Mouse (Mus musculus) heart, embryonic 14.5 days (tissue): ENCODE data around the gene Carm1. TPM values are rescaled to one million over a fixed set of nuclear protein-coding genes. Genes with fewer than 3 reads are reported as not detected.
A peak's percentile ranks its signal among the peaks of the same experiment; 100 is the strongest.

ENCODE experiments used
- ATAC-seq: fragments of 200-750 bp; cut with Nextera tagmentation; 2 replicates; pipeline ENCODE4 v1.8.0; 2017; ENCODE audit warnings: low read depth, moderate TSS enrichment; ENCODE audit not compliant: insufficient number of reproducible peaks, insufficient read depth, low FRiP score
- H3K27ac ChIP-seq, 2 experiments: fragments of 200-500 bp in 1 of 2; fragments of 300-500 bp in 1 of 2; sonication (generic) in 1 of 2; replicated peaks in 1 of 2; 2 replicates each; pipeline ENCODE4 v1.5.1; 2012 to 2014; ENCODE audit warnings: low read depth in 2 of 2, low read length in 2 of 2, control low read depth in 1 of 2, mild to moderate bottlenecking in 1 of 2, mixed read lengths in 1 of 2; ENCODE audit not compliant: control insufficient read depth in 1 of 2, insufficient read depth in 1 of 2
- H3K27me3 ChIP-seq: fragments of 300-500 bp; sonication (generic); 2 replicates; pipeline ENCODE4 v1.6.1; 2014; ENCODE audit warnings: mild to moderate bottlenecking, low read length, control low read depth; ENCODE audit not compliant: control insufficient read depth, insufficient read depth
- H3K36me3 ChIP-seq: fragments of 300-500 bp; sonication (generic); 2 replicates; pipeline ENCODE4 v1.6.1; 2014; ENCODE audit warnings: mild to moderate bottlenecking, control low read depth, low read length, mixed read lengths; ENCODE audit not compliant: control insufficient read depth, insufficient read depth
- H3K4me1 ChIP-seq, 2 experiments: fragments of 200-500 bp in 1 of 2; fragments of 300-500 bp in 1 of 2; sonication (generic) in 1 of 2; 2 replicates each; pipeline ENCODE4 v1.6.1; 2012 to 2014; ENCODE audit warnings: low read length in 2 of 2, control low read depth in 1 of 2, mixed read lengths in 1 of 2; ENCODE audit not compliant: control insufficient read depth in 2 of 2, insufficient read depth in 2 of 2
- H3K4me2 ChIP-seq: fragments of 300-500 bp; sonication (generic); 2 replicates; pipeline ENCODE4 v1.6.1; 2014; ENCODE audit warnings: mild to moderate bottlenecking, low read length
- H3K4me3 ChIP-seq, 2 experiments: fragments of 200-500 bp in 1 of 2; fragments of 300-500 bp in 1 of 2; sonication (generic) in 1 of 2; 2 replicates each; pipeline ENCODE4 v1.5.1; 2012 to 2014; ENCODE audit warnings: low read length in 2 of 2, mild to moderate bottlenecking in 2 of 2, control low read depth in 1 of 2, low read depth in 1 of 2, moderate library complexity in 1 of 2; ENCODE audit not compliant: control insufficient read depth in 1 of 2, insufficient read depth in 1 of 2
- H3K9ac ChIP-seq: fragments of 300-500 bp; sonication (generic); 2 replicates; pipeline ENCODE4 v1.6.1; 2014; ENCODE audit warnings: mild to moderate bottlenecking, low read length
- H3K9me3 ChIP-seq: fragments of 300-500 bp; sonication (generic); 2 replicates; pipeline ENCODE4 v1.6.1; 2016; ENCODE audit warnings: low read length, control low read depth; ENCODE audit not compliant: control insufficient read depth
- WGBS: fragments of 180-500 bp; shearing (Covaris S2); extraction: QIAGEN DNeasy Blood & Tissue Kit; methylation state at CpG from one replicate; pipeline ENCODE4 v1.1.7; 2014; 5-methylcytosine and 5-hydroxymethylcytosine counted together
- polyA plus RNA-seq: library from polyadenylated mRNA; unstranded; fragments of >200 nt; fragmentation: Nextera tagmentation; extraction: Ambion mirVana; gene quantifications from 2 replicates; pipeline ENCODE4 v1.2.1, GENCODE M21; 2014

Gene Carm1
- polyA plus RNA-seq, 1 experiment from 2014 or later, result 38.1 TPM

DNA sequence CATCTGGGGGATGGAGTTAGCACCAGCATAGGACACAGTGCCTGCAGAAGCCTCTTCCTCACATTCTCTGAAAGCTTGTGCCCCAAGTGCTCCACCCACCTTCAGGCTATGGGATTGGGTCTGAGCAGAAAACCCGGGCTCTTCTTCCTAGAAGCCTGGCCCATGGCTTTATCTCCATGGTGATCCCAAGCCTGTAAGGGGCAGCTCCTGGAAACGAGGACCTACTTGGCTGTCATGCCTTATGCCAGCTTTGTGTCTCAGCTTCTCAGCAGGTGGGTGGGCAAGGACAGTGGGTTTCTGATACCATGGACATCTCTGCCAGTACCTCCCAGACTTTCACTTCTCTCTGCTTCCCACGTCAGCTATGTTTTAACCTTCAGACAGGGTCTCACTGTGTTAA is 31.5 kb downstream of the Carm1 start:
- H3K9ac ChIP-seq, result no peak overlapping the region

GRCm38 (mm10) chr9:21585401-21585800 is 38.7 kb downstream of the Carm1 start:
- H3K4me3 ChIP-seq, result no peak overlapping the region
- no peaks in the 10 kb centered on the region for H3K27me3 ChIP-seq
- no peak overlapping the region for H3K27ac ChIP-seq
- WGBS, result 92% methylated on average over 1 of the region's 1 CpGs
- no peaks in the 10 kb centered on the region for H3K9me3 ChIP-seq
- H3K9ac ChIP-seq, result no peak overlapping the region
- H3K36me3 ChIP-seq, result peaks cover 100% of the 10 kb centered on the region
- no peak overlapping the region for H3K4me2 ChIP-seq
- no peak for ATAC-seq
- H3K4me1 ChIP-seq, result no peaks in the 10 kb centered on the region

More for the DNA sequence above, 31.5 kb downstream of the Carm1 start:
- no peak overlapping the region for H3K4me2 ChIP-seq
- H3K4me1 ChIP-seq, result no peaks in the 10 kb centered on the region
- no peak overlapping the region for H3K4me3 ChIP-seq
- no peaks in the 10 kb centered on the region for H3K27me3 ChIP-seq
- ATAC-seq, result no peak
- 81% methylated on average over 3 of the region's 3 CpGs for WGBS
- H3K9me3 ChIP-seq, result no peaks in the 10 kb centered on the region
- no peak overlapping the region for H3K27ac ChIP-seq
- peaks cover 97% of the 10 kb centered on the region for H3K36me3 ChIP-seq

- H3K9ac ChIP-seq, result no peak overlapping the region
- H3K4me2 ChIP-seq, result no peak overlapping the region
- no peaks in the 10 kb centered on the region for H3K9me3 ChIP-seq
- H3K4me3 ChIP-seq, result no peak overlapping the region
- H3K4me1 ChIP-seq, result peaks cover 3 to 5% of the 10 kb centered on the region in 2 experiments; a peak in 3 of 4 replicates
- H3K36me3 ChIP-seq, result peaks cover 77% of the 10 kb centered on the region
- no peaks in the 10 kb centered on the region for H3K27me3 ChIP-seq
- 88% methylated on average over 23 of the region's 23 CpGs for WGBS
- ATAC-seq, result no peak; the same call in 1 of the 2 replicates
- no peak overlapping the region for H3K27ac ChIP-seq
Observed at GRCm38 (mm10) chr9:21587678-21588349, 41.1 kb downstream of the Carm1 start.

GRCm38 (mm10) chr9:21588350-21588749 is 41.7 kb downstream of the Carm1 start:
- no peak overlapping the region for H3K27ac ChIP-seq
- no peak for ATAC-seq
- no peak overlapping the region for H3K4me3 ChIP-seq
- peaks cover 3 to 6% of the 10 kb centered on the region in 2 experiments for H3K4me1 ChIP-seq
- no peaks in the 10 kb centered on the region for H3K27me3 ChIP-seq
- H3K9ac ChIP-seq, result no peak overlapping the region
- WGBS, result 88% methylated on average over 8 of the region's 8 CpGs
- H3K4me2 ChIP-seq, result no peak overlapping the region
- H3K9me3 ChIP-seq, result no peaks in the 10 kb centered on the region
- H3K36me3 ChIP-seq, result peaks cover 71% of the 10 kb centered on the region

GRCm38 (mm10) chr9:21589538-21589937 is 42.8 kb downstream of the Carm1 start:
- H3K27me3 ChIP-seq, result no peaks in the 10 kb centered on the region
- 94% methylated on average over 5 of the region's 5 CpGs for whole genome bisulfite sequencing
- H3K9ac ChIP-seq, result no peak overlapping the region
- no peak overlapping the region for H3K4me3 ChIP-seq
- no peaks in the 10 kb centered on the region for H3K9me3 ChIP-seq
- H3K4me1 ChIP-seq, result peaks cover 5 to 18% of the 10 kb centered on the region in 2 experiments
- no peak overlapping the region for H3K4me2 ChIP-seq
- peaks cover 62% of the 10 kb centered on the region for H3K36me3 ChIP-seq
- H3K27ac ChIP-seq, result no peak overlapping the region
- ATAC-seq, result no peak

DNA sequence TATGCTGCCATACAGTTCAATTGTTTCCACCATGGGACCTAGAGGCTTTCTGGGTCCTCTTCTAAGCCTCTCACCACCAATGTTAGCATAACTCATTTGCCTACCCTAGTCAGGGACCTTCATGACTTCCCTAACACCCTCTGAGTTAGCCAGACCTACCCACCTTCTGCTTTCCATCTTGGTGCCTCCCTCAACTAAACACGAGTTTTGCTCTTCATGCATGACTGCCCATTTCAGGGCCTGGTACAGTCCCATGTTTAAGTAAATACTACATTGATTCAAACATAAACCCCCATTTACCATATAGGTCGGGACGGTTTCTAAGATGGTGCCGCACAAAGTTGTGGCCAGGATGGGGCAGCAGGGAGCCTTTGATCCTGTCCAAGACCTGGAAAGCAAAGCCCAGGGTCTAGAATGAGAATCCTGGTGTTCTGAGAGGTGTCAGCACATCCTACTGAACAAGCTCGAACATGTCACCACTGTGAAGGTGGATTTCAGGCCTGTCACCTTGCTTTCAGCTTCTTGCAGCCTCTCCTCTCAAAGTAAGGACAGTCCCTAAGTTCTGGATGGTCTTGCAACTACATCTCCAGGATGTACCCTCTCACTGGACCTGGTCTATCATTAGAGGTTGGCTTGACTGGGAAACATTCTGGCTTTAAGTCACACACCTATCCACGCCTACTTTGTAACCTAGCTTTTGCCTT is 44.6 kb downstream of the Carm1 start:
- peaks cover 5 to 20% of the 10 kb centered on the region in 2 experiments for H3K4me1 ChIP-seq
- WGBS, result 82% methylated on average over 6 of the region's 6 CpGs
- no peak overlapping the region for H3K4me2 ChIP-seq
- no peak overlapping the region for H3K4me3 ChIP-seq
- ATAC-seq, result no peak
- no peak overlapping the region for H3K9ac ChIP-seq
- H3K9me3 ChIP-seq, result no peaks in the 10 kb centered on the region
- peaks cover 62% of the 10 kb centered on the region for H3K36me3 ChIP-seq
- no peaks in the 10 kb centered on the region for H3K27me3 ChIP-seq
- no peak overlapping the region for H3K27ac ChIP-seq

DNA sequence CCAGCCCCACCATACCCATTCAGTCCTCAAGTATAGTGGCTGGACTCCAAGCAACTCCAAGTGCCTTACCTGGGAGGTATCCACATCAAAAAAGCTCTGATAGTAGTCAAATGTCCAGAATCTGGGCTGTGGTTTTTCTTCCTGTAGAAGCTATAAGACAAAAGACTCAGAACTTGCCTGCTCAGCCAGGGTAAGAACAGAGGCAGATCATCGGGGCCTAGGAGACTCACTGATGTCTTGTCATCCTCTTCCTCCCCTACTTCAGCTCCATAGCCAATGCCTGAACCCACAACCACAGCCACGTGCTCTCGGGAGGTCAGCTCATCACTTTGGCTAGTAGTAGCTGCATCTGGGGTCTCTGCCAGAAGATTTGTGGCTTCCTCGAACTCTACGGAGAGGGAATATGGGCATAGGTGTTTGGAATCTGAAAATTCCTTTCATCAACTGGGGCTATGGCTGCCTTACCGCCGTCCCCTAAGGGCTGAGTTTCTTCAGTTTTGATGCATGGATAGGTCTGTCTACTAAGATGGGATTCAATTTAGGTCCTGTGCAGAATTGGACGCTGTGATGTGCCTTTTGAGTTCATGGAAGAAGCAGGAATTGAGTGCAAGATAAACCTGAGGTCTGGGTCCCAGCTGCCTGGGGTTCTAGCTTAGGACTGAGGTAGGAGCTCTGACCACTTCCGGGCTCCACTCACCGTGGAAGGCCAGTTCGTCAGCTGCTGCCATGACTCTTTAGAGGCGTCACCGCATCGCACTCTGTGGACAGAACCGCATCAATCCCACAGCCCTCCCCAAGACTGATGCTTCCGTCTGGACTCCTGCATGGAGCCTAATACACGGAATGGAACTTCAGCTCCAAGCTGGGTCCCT is 45.4 kb downstream of the Carm1 start:
- Histone ChIP-seq H3K4me1 (peaks cover 5 to 20% of the 10 kb centered on the region in 2 experiments), H3K4me3 (peak overlapping the region; percentile 88), H3K9me3 (no peaks in the 10 kb centered on the region), H3K36me3 (peaks cover 57% of the 10 kb centered on the region), H3K9ac (peak overlapping the region; percentile 67), H3K27me3 (no peaks in the 10 kb centered on the region), H3K4me2 (peak overlapping the region; percentile 82), H3K27ac (peak overlapping the region in 1 of 2 experiments; percentile 20; a peak in 3 of 4 replicates)
- ATAC-seq, result no peak
- WGBS, result 20% methylated on average over 17 of the region's 17 CpGs
